Mouse (Mus musculus): ENCODE results near the gene Rptor. TPM values are rescaled to one million over a fixed set of nuclear protein-coding genes. Genes with fewer than 3 reads are reported as not detected.

Rptor gene
- total and polyA plus RNA-seq, 3 experiments, result 33.9 to 34.9 TPM; not detected in 1

- Histone ChIP-seq H3K4me3 (ENCODE audit: control insufficient read depth in 1 of 2, insufficient read depth in 1 of 2, low read depth in 2 of 2, low read length in 2 of 2) (no peak overlapping the region), H3K9ac (ENCODE audit: control insufficient read depth, low read depth, low read length, poor library complexity, severe bottlenecking) (no peak overlapping the region), H3K9me3 (replicated peaks; ENCODE audit: insufficient read depth, low read length) (no peaks in the 10 kb centered on the region), H3K36me3 (ENCODE audit: control insufficient read depth in 1 of 2, insufficient read depth in 2 of 2, low read length in 2 of 2) (no peaks in the 10 kb centered on the region; a peak in 1 of 4 replicates), H3K4me1 (ENCODE audit: control insufficient read depth in 1 of 2, insufficient read depth in 2 of 2, low read length in 2 of 2) (no peaks in the 10 kb centered on the region), H3K27ac (ENCODE audit: control insufficient read depth, low read depth, low read length) (no peak overlapping the region), H3K79me2 (ENCODE audit: control insufficient read depth, insufficient read depth, low read length, poor library complexity) (peaks cover 24% of the 10 kb centered on the region), H3K27me3 (ENCODE audit: control insufficient read depth in 1 of 2, insufficient read depth in 2 of 2, low read length in 2 of 2) (no peaks in the 10 kb centered on the region)
- DNase-seq (ENCODE audit: low read depth, low spot score), result no peak
- TF ChIP-seq CHD2 (IDR thresholded peaks at IDR 0.05; ENCODE audit: low read length) (no peak), RCOR1 (IDR thresholded peaks at IDR 0.05; ENCODE audit: low read depth, low read length) (no peak), TBP (IDR thresholded peaks at IDR 0.05; ENCODE audit: low read depth, low read length) (no peak)
Observed at GRCm38 (mm10) chr11:119644140-119644539, 41.4 kb downstream of the Rptor start.

GRCm38 (mm10) chr11:119644612-119645379 is 42.1 kb downstream of the Rptor start:
- peaks cover 23% of the 10 kb centered on the region for H3K79me2 ChIP-seq (ENCODE audit: control insufficient read depth, insufficient read depth, low read length, poor library complexity)
- no peaks in the 10 kb centered on the region for H3K27me3 ChIP-seq (ENCODE audit: control insufficient read depth in 1 of 2, insufficient read depth in 2 of 2, low read length in 2 of 2)
- no peaks in the 10 kb centered on the region for H3K9me3 ChIP-seq (replicated peaks; ENCODE audit: insufficient read depth, low read length)
- no peak for DNase-seq (ENCODE audit: low read depth, low spot score)
- no peak overlapping the region for H3K4me3 ChIP-seq (ENCODE audit: control insufficient read depth in 1 of 2, insufficient read depth in 1 of 2, low read depth in 2 of 2, low read length in 2 of 2)
- no peak overlapping the region for H3K27ac ChIP-seq (ENCODE audit: control insufficient read depth, low read depth, low read length)
- no peaks in the 10 kb centered on the region; a peak in 1 of 4 replicates for H3K36me3 ChIP-seq (ENCODE audit: control insufficient read depth in 1 of 2, insufficient read depth in 2 of 2, low read length in 2 of 2)
- no peaks in the 10 kb centered on the region for H3K4me1 ChIP-seq (ENCODE audit: control insufficient read depth in 1 of 2, insufficient read depth in 2 of 2, low read length in 2 of 2)
- no peak overlapping the region for H3K9ac ChIP-seq (ENCODE audit: control insufficient read depth, low read depth, low read length, poor library complexity, severe bottlenecking)
- TF ChIP-seq SMC3 (IDR thresholded peaks at IDR 0.05; ENCODE audit: low read depth, low read length), result no peak
- TF ChIP-seq POLR2AphosphoS2 (IDR thresholded peaks at IDR 0.05; ENCODE audit: low read length), result no peak
- TF ChIP-seq USF2 (IDR thresholded peaks at IDR 0.05; ENCODE audit: borderline replicate concordance in 1 of 2, insufficient read depth in 1 of 2, low read depth in 1 of 2, low read length in 2 of 2), result no peak
- TF ChIP-seq UBTF (IDR thresholded peaks at IDR 0.05; ENCODE audit: borderline replicate concordance, insufficient read depth, low read depth, low read length), result no peak
- TF ChIP-seq ELF1 (IDR thresholded peaks at IDR 0.05; ENCODE audit: low read depth, low read length), result no peak
- no peak for TF ChIP-seq MEF2A (IDR thresholded peaks at IDR 0.05; ENCODE audit: extremely low read depth, insufficient replicate concordance, low read depth, low read length, poor library complexity, severe bottlenecking)
- no peak for TF ChIP-seq ETS1 (IDR thresholded peaks at IDR 0.05; ENCODE audit: low read depth, low read length)
- TF ChIP-seq ZNF384 (IDR thresholded peaks at IDR 0.05; ENCODE audit: low read depth, low read length), result no peak
- TF ChIP-seq SIN3A (IDR thresholded peaks at IDR 0.05; ENCODE audit: low read length), result no peak
- TF ChIP-seq MAX (IDR thresholded peaks at IDR 0.05; ENCODE audit: low read length), result no peak
- no peak for TF ChIP-seq HCFC1 (IDR thresholded peaks at IDR 0.05; ENCODE audit: low read depth, low read length)

All from MEL (cell line).